Comparison of ENCODE assay signal across 23 mouse cellular contexts in the genomic region with DNA sequence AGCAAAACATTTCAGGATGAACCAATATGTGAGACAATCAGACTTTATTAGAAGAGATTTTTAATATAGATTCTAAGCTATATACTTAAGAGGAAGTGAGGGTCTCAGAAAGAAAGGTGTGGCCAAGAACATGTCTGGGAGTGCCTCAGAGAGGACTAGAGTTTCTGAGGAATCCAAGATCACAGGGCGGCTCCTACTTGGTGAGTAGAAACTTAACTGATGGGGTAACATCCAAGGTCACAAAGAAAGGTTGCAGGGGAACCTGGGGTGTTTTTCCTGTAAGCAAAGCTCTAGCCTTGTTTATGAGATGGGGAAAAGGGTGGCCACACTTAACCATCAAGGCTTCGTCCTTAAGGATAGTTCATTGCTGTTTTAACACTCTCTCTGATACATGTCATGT.
"Had no signal": no experiment of that assay in that cellular context is flagged by ENCODE, and none has a peak within 500 bp of the region (broad histone marks: within the 10 kb centered on the region; RNA-seq: fewer than 3 reads in every experiment).

No protein-coding gene starts in this region.

- H3K9ac ChIP-seq: heart, embryonic 12.5 days; hindbrain, embryonic 13.5 days; hindbrain, embryonic 15.5 days; kidney, embryonic 15.5 days; limb, embryonic 13.5 days; limb, embryonic 15.5 days; liver, embryonic 12.5 days had no signal

- H3K9me3 ChIP-seq: heart, embryonic 10.5 days; heart, embryonic 12.5 days; hindbrain, embryonic 13.5 days; hindbrain, embryonic 15.5 days; kidney, embryonic 15.5 days; limb, embryonic 13.5 days; limb, embryonic 15.5 days; liver, embryonic 12.5 days had no signal

- H3K4me3 ChIP-seq: heart, embryonic 10.5 days; heart, embryonic 12.5 days; hindbrain, embryonic 13.5 days; hindbrain, embryonic 15.5 days; kidney, embryonic 15.5 days; limb, embryonic 13.5 days; limb, embryonic 15.5 days; liver, embryonic 12.5 days had no signal

- H3K27ac ChIP-seq: heart, embryonic 10.5 days; hindbrain, embryonic 13.5 days; hindbrain, postnatal 0 days; kidney, embryonic 15.5 days; kidney, postnatal 0 days; limb, embryonic 13.5 days; limb, embryonic 15.5 days; liver, embryonic 12.5 days had no signal

- DNase-seq: gastrocnemius, postnatal 14 days; gastrocnemius, postnatal 36 days; heart, adult 18-20 months; heart, postnatal 10 days; heart, postnatal 36 days; kidney, adult 11 months; kidney, adult 2 months; kidney, adult 9 months; kidney, postnatal 14 days; kidney, postnatal 36 days; layer of hippocampus, adult 9-11 months; layer of hippocampus, postnatal 36 days; left cerebral cortex, postnatal 4 days had no signal

- H3K36me3 ChIP-seq: heart, embryonic 10.5 days; heart, embryonic 12.5 days; hindbrain, embryonic 13.5 days; hindbrain, embryonic 15.5 days; kidney, embryonic 15.5 days; limb, embryonic 13.5 days; limb, embryonic 15.5 days; liver, embryonic 12.5 days had no signal

- H3K27me3 ChIP-seq: heart, embryonic 12.5 days; hindbrain, embryonic 13.5 days; hindbrain, embryonic 15.5 days; kidney, embryonic 15.5 days; limb, embryonic 13.5 days; limb, embryonic 15.5 days; liver, embryonic 12.5 days had no signal
